Mouse (Mus musculus): ENCODE results near the gene Eif3g.

Gene Eif3g

GRCm38 (mm10) chr9:20898511-20899073 lies at the start of gene Eif3g:
Gene Eif3g (minus strand): TSS chr9:20898623.
- in situ Hi-C loops (cut with MboI; ENCODE audit: low sequenced_read_pairs) = no loop called here

GRCm38 (mm10) chr9:20946066-20946880 lies 47.9 kb upstream of the Eif3g start:
- in situ Hi-C loops (cut with MboI; ENCODE audit: low sequenced_read_pairs) = no loop called here

- in situ Hi-C loops (cut with MboI; ENCODE audit: low sequenced_read_pairs) = no loop called here
These were observed 46.4 kb upstream of the Eif3g start for GRCm38 (mm10) chr9:20944697-20945370.

GRCm38 (mm10) chr9:20943911-20944310 lies 45.5 kb upstream of the Eif3g start:
- in situ Hi-C loops (cut with MboI; ENCODE audit: low sequenced_read_pairs) = no loop called here

- in situ Hi-C loops (cut with MboI; ENCODE audit: low sequenced_read_pairs) = no loop called here
These were observed 45.0 kb upstream of the Eif3g start for GRCm38 (mm10) chr9:20943396-20943795.

- in situ Hi-C loops (cut with MboI; ENCODE audit: low sequenced_read_pairs) = no loop called here
These were observed 24.8 kb upstream of the Eif3g start for GRCm38 (mm10) chr9:20923258-20923657.

- in situ Hi-C loops (cut with MboI; ENCODE audit: low sequenced_read_pairs) = no loop called here
These were observed 17.7 kb upstream of the Eif3g start for GRCm38 (mm10) chr9:20916160-20916559.

GRCm38 (mm10) chr9:20909948-20910347 lies 11.5 kb upstream of the Eif3g start:
- in situ Hi-C loops (cut with MboI; ENCODE audit: low sequenced_read_pairs) = loop anchor here (5.0 kb wide), 1 partner anchor 92 kb away; the partner anchor contains the start of gene Mrpl4

- in situ Hi-C loops (cut with MboI; ENCODE audit: low sequenced_read_pairs) = no loop called here
These were observed 3.7 kb upstream of the Eif3g start for GRCm38 (mm10) chr9:20902174-20902491.

GRCm38 (mm10) chr9:20901466-20902173 lies 3.2 kb upstream of the Eif3g start:
- in situ Hi-C loops (cut with MboI; ENCODE audit: low sequenced_read_pairs) = no loop called here

GRCm38 (mm10) chr9:20897736-20898510 lies 500 bp downstream of the Eif3g start:
- in situ Hi-C loops (cut with MboI; ENCODE audit: low sequenced_read_pairs) = no loop called here

- in situ Hi-C loops (cut with MboI; ENCODE audit: low sequenced_read_pairs) = no loop called here
These were observed 3.0 kb downstream of the Eif3g start for GRCm38 (mm10) chr9:20895382-20895781.

- in situ Hi-C loops (cut with MboI; ENCODE audit: low sequenced_read_pairs) = no loop called here
These were observed 3.8 kb downstream of the Eif3g start for GRCm38 (mm10) chr9:20894629-20895028.

- in situ Hi-C loops (cut with MboI; ENCODE audit: low sequenced_read_pairs) = no loop called here
These were observed 4.7 kb downstream of the Eif3g start for GRCm38 (mm10) chr9:20893590-20894343.

GRCm38 (mm10) chr9:20893069-20893468 lies 5.4 kb downstream of the Eif3g start:
- in situ Hi-C loops (cut with MboI; ENCODE audit: low sequenced_read_pairs) = no loop called here

- in situ Hi-C loops (cut with MboI; ENCODE audit: low sequenced_read_pairs) = no loop called here
These were observed 6.2 kb downstream of the Eif3g start for GRCm38 (mm10) chr9:20892104-20892653.

- in situ Hi-C loops (cut with MboI; ENCODE audit: low sequenced_read_pairs) = no loop called here
These were observed 6.9 kb downstream of the Eif3g start for GRCm38 (mm10) chr9:20891339-20892103.

GRCm38 (mm10) chr9:20890411-20890810 lies 8.0 kb downstream of the Eif3g start:
- in situ Hi-C loops (cut with MboI; ENCODE audit: low sequenced_read_pairs) = no loop called here

All from CH12F3 (cell line).